Mouse (Mus musculus) testis, adult 2 months (tissue): Measurements from ENCODE around the gene Myo1b. TPM values are rescaled to one million over a fixed set of nuclear protein-coding genes. Genes with fewer than 3 reads are reported as not detected.

Experiments used
- H3K27ac ChIP-seq: fragments of 200-500 bp; 2 replicates; pipeline ENCODE4 v1.5.1; 2012; ENCODE audit warnings: low read depth, low read length; ENCODE audit not compliant: control insufficient read depth, insufficient read depth
- H3K27me3 ChIP-seq: fragments of 200-500 bp; 2 replicates; pipeline ENCODE4 v1.6.1; 2012; ENCODE audit warnings: mild to moderate bottlenecking, low read length, moderate library complexity; ENCODE audit not compliant: control insufficient read depth, insufficient read depth
- H3K36me3 ChIP-seq: fragments of 200-500 bp; 2 replicates; pipeline ENCODE4 v1.6.1; 2012; ENCODE audit warnings: mild to moderate bottlenecking, low read length; ENCODE audit not compliant: control insufficient read depth, insufficient read depth
- H3K4me1 ChIP-seq: fragments of 200-500 bp; 2 replicates; pipeline ENCODE4 v1.6.1; 2012; ENCODE audit warnings: low read length; ENCODE audit not compliant: control insufficient read depth, insufficient read depth
- H3K4me3 ChIP-seq: fragments of 200-500 bp; 2 replicates; pipeline ENCODE4 v1.5.1; 2012; ENCODE audit warnings: low read depth, mild to moderate bottlenecking, low read length, moderate library complexity, mixed read lengths; ENCODE audit not compliant: control insufficient read depth
- CTCF ChIP-seq: fragments of 200-500 bp; IDR thresholded peaks from 2 replicates; pipeline ENCODE4 v1.5.1; 2012; ENCODE audit warnings: low read depth, mild to moderate bottlenecking, inconsistent platforms, low read length, moderate library complexity; ENCODE audit not compliant: control insufficient read depth, insufficient read depth, insufficient replicate concordance
- POLR2A ChIP-seq: fragments of 200-500 bp; IDR thresholded peaks from 2 replicates; pipeline ENCODE4 v1.6.1; 2012; ENCODE audit warnings: low read depth, mild to moderate bottlenecking, inconsistent platforms, low read length, moderate library complexity; ENCODE audit not compliant: control insufficient read depth
- polyA plus RNA-seq: library from polyadenylated mRNA; depleted of rRNA; stranded (reverse); fragments of >200 nt; gene quantifications from 2 replicates; pipeline ENCODE4 v1.2.3, GENCODE M21; 2012

Myo1b gene
- polyA plus RNA-seq, 1 experiment, result 0.89 TPM

GRCm38 (mm10) chr1:51739252-51739852 lies 176.5 kb downstream of the Myo1b start:
- no peaks in the 10 kb centered on the region for H3K4me1 ChIP-seq
- TF ChIP-seq CTCF, result no peak
- no peak for TF ChIP-seq POLR2A
- no peaks in the 10 kb centered on the region for H3K36me3 ChIP-seq
- no peak overlapping the region for H3K4me3 ChIP-seq
- no peak overlapping the region for H3K27ac ChIP-seq
- no peaks in the 10 kb centered on the region for H3K27me3 ChIP-seq

GRCm38 (mm10) chr1:51736822-51737221 lies 179.0 kb downstream of the Myo1b start:
- Histone ChIP-seq H3K27me3 (no peaks in the 10 kb centered on the region), H3K36me3 (no peaks in the 10 kb centered on the region), H3K4me3 (no peak overlapping the region), H3K4me1 (no peaks in the 10 kb centered on the region), H3K27ac (no peak overlapping the region)
- TF ChIP-seq POLR2A (no peak), CTCF (no peak)

- Histone ChIP-seq H3K27ac (no peak overlapping the region), H3K4me1 (no peaks in the 10 kb centered on the region), H3K4me3 (no peak overlapping the region), H3K27me3 (no peaks in the 10 kb centered on the region), H3K36me3 (no peaks in the 10 kb centered on the region)
- TF ChIP-seq CTCF (no peak), POLR2A (no peak)
Observed at GRCm38 (mm10) chr1:51734721-51735120, 181.2 kb downstream of the Myo1b start.

- no peaks in the 10 kb centered on the region for H3K36me3 ChIP-seq
- TF ChIP-seq CTCF (no peak), POLR2A (no peak)
- no peak overlapping the region for H3K27ac ChIP-seq
Observed at GRCm38 (mm10) chr1:51729407-51729806, 186.5 kb downstream of the Myo1b start.

GRCm38 (mm10) chr1:51728816-51729215 lies 187.1 kb downstream of the Myo1b start:
- H3K4me3 ChIP-seq, result no peak overlapping the region
- no peak overlapping the region for H3K27ac ChIP-seq
- TF ChIP-seq CTCF (no peak), POLR2A (no peak)
- no peaks in the 10 kb centered on the region for H3K4me1 ChIP-seq
- no peaks in the 10 kb centered on the region for H3K36me3 ChIP-seq
- no peaks in the 10 kb centered on the region for H3K27me3 ChIP-seq

More at GRCm38 (mm10) chr1:51729407-51729806, 186.5 kb downstream of the Myo1b start:
- no peak overlapping the region for H3K4me3 ChIP-seq
- no peaks in the 10 kb centered on the region for H3K4me1 ChIP-seq
- H3K27me3 ChIP-seq, result no peaks in the 10 kb centered on the region

- H3K36me3 ChIP-seq, result no peaks in the 10 kb centered on the region
- TF ChIP-seq CTCF (no peak), POLR2A (no peak)
- H3K4me3 ChIP-seq, result no peak overlapping the region
Observed at GRCm38 (mm10) chr1:51719897-51720673, 195.8 kb downstream of the Myo1b start.

GRCm38 (mm10) chr1:51710831-51711230 lies 205.0 kb downstream of the Myo1b start:
- Histone ChIP-seq H3K4me1 (no peaks in the 10 kb centered on the region), H3K36me3 (no peaks in the 10 kb centered on the region), H3K4me3 (no peak overlapping the region), H3K27ac (no peak overlapping the region), H3K27me3 (no peaks in the 10 kb centered on the region)
- TF ChIP-seq CTCF (no peak), POLR2A (no peak)

More at GRCm38 (mm10) chr1:51719897-51720673, 195.8 kb downstream of the Myo1b start:
- no peaks in the 10 kb centered on the region for H3K27me3 ChIP-seq
- no peaks in the 10 kb centered on the region for H3K4me1 ChIP-seq
- H3K27ac ChIP-seq, result no peak overlapping the region
